Mouse (Mus musculus): ENCODE measurements around the gene Rab11fip3. TPM values are rescaled to one million over a fixed set of nuclear protein-coding genes. Genes with fewer than 3 reads are reported as not detected.
"Not testable (repeated sequence)": the region's sequence is repeated elsewhere in the genome, so short reads cannot be mapped to it uniquely, and the experiment has no call there.

The Rab11fip3 gene
- total RNA-seq (2022), result 10 to 100 TPM; 89.1 to 97.8 (median 95.8) TPM

DNA sequence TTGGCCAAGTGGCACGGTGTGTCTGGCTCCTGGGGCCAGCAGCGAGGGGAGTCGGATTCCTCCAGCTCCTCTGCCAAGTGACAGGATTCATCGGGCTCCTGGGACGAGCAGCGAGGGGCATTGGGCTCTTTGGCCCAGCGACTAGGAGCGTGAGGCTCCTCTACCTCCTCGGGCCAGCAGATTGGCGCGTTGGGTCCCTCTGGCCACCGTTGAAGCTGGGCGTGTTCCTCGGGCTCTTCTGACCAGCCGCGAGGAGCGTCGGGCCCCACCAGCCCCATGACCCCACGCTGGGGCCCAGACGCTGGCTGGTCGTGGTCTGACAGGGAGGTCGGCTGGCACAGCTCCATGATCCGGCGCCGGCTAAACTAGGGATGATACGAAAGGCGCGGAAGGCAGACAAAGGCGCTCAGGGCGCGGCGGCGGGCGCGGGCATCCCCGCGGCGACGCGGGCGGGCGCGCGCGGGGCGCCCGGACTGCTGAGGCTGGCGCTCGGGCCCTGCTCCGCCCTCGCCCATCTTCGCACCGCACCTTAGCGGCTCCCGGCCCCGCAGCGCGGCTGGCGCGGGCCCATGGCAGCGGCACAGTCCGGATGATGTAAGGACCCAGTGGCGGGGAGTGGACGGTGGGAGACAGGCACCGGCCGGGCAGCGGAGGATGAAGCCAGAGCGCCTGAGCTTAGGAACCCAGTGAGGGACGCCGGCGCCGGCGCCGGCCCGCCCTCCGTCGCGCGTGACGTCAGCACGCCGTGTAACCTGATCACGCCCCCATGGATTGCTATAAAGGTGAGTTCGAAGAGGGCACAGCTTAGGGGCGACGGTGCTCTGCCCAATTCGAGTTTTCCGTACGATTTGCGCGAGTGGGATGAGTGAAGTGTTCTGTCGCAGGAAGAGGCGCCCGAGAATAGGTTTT is at the start of gene Rab11fip3:
TSS of gene Rab11fip3 (minus strand) at position 725 of the 909 bp plus-strand sequence.
- DNase-seq (ENCODE audit: low spot score in 2 of 2), result peak; percentile 57 to 76

DNA sequence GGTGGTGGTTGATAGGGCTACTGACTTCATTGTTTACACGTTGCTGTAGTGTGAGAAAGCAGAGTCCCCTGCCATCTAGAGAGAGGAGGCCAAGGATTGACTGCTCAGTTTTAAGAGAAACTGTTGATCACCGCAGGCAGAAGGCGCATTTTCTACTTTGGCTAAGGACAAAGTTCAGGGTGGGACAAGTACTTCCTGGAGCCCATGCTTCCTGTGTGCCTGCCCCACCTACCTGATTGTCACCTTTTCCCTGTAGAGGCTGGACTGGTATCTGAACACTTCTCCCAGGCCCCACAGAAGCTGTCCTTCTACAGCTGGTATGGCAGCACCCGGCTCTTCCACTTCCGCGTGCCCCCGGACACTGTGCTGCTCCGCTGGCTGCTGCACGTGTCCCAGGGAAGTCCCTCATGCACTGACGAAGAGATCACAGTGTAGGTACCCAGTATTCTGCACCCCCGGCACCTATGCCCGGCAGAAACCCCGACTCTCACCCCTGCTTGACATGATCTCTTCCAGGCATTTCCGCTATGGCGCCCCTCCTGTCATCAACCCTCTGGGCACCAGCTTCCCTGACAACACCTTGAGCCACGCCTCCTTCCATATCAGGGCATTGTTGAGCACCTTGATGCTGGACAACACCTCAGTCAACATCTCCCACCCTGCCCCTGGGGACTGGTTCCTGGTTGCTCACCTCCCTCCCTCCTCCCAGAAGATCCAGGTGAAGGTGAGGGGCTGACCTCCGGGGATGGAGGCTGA is 47.3 kb upstream of the Rab11fip3 start:
- no peak for DNase-seq (ENCODE audit: low spot score in 2 of 2)

DNA sequence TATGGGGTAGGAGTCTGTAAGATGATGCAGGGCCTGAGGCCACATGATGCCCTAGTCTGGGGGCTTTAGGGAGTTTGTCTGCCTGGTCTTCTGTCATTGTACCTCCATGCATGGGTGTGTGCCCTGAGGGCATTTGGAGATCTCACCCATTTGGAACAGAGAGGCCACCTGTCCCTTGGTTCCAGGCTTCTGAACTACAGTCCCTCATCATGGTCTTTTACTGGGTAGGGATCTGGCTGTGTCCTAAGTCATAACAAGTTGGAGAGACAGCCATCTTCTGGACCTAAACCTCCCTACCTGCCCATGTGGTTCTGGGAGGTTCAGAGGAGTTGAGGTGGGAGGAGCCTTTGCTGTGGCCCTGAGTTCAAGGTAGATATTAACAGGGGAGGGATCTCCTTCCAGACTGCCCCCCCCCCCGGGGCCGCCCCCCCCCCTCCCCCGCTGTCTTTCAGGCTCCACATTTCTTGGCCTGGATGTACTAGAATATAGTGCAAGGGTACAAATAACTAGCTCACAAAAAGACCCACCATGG is 46.7 kb upstream of the Rab11fip3 start:
- no peak for DNase-seq (ENCODE audit: low spot score in 2 of 2)

DNA sequence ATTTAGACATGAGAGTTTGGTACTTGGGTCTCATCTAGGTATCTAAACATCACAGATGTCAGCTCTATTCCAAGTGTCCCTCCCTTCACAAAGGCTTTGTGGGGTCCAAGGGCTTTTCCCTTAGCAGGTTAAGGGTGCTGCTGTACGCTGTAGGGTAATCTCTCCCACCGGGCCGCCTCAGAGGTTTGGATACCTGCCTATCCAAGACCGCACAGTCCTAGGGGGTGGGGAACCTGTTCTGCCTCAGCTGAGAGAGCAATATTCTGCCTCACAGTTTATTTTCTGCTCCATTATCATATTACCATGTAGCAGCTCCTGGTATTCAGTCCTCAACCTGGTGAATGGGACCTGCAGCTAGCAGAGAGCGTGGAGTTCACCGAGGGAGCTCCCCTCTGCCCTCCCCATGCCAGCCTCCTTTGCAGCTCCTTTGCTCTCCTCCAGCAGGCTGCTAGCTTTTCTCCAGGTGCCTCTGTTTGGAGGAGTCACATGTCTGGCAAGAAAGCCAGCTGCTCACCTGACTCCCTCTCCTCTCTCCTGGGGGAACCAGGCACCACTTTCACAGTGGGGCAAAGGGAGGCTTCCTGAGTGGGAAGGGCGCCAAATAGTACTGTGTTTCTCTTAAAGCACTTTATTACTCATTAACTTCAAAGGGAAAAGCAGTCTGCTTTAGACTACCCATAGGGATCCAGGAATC is 46.0 kb upstream of the Rab11fip3 start:
- no peak for DNase-seq (ENCODE audit: low spot score in 2 of 2)

- DNase-seq (ENCODE audit: low spot score in 2 of 2), result not testable (repeated sequence)
These were observed 45.1 kb upstream of the Rab11fip3 start for GRCm38 (mm10) chr17:26114461-26114860.

DNA sequence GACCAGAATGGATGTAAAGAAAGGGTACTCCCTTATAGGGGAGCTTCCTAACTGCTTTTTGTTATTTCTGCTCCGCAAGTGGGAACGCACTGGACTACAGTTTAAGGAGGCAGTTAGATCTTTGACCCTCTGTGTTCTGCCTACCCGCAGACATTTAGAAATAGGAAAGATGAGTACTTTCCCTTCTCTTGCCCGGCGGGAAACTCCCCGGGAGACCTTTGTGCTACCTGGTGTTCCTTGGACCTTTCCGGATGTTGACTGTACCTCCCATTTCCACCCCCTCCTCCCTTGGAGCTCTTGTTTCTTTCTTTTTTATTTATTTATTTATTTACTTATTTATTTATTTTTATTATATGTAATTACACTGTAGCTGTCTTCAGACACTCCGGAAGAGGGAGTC is 44.7 kb upstream of the Rab11fip3 start:
- DNase-seq (ENCODE audit: low spot score in 2 of 2), result no peak

DNA sequence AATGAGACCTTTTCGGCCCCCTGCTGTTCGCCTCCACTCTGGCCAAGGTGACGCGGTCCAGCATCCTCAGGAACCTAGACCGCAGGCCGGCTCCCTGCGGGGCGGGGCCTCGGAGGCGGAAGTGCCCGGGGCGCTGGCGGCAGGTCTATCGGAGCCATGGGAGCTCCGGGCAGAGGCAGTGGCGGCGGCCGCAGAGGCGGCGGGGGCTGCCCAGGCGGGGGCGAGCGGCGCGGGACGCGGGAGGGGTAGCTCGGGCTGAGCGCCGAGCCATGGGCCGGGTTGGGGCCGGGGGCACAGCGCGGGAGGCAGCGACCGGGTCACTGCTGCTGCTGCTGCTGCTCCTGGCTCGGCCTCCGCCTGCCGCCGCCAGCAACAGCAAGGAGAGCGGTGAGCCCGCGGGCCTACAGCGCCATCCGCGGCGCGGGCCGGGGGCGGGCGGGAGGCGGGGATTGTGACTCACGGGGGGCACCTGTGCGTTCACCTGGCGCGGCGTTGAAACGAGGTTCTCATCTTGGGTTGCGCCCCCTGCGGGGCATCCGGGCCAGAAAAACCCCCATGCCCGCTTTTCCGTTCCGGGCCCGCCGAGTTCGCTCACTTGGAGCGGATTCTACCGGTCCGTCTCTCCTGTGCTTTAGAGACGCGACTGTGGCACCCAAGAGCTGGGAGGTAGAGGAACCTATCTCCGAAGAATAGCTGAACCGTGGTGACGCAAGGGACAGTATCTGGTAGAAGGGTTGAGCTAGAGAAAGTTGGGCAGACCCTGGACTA is 44.0 kb upstream of the Rab11fip3 start, which contains the start of gene Tmem8:
TSS of gene Tmem8 (plus strand) at position 119 of the 768 bp plus-strand sequence.
- DNase-seq (ENCODE audit: low spot score in 2 of 2), result peak; percentile 61 to 66

GRCm38 (mm10) chr17:26112751-26113150 is 43.4 kb upstream of the Rab11fip3 start:
- DNase-seq (ENCODE audit: low spot score in 2 of 2), result no peak

GRCm38 (mm10) chr17:26111722-26112121 is 42.4 kb upstream of the Rab11fip3 start:
- DNase-seq (ENCODE audit: low spot score in 2 of 2), result no peak

DNA sequence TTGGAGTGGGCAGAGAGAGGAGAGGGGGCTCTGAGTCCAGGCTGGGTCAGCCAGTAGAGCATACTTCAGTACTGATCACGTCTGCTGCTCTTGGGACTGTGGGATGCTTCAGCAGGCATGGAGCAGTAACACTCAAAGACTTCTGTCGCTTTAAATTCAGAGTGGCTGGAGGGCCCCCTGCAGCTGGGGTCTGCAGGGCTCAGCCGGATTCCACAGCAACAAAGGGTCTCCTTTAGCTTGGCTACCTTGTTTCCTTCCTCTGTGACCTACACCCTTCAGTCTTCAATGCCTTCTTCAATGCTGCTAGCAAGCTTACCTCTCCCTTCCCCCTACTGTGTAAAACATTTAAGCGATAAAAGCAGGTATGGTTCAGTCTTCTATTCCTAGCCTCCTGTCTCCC is 41.7 kb upstream of the Rab11fip3 start:
- no peak for DNase-seq (ENCODE audit: low spot score in 2 of 2)

GRCm38 (mm10) chr17:26110156-26110555 is 40.8 kb upstream of the Rab11fip3 start:
- DNase-seq (ENCODE audit: low spot score in 2 of 2), result no peak

GRCm38 (mm10) chr17:26105619-26106018 is 36.3 kb upstream of the Rab11fip3 start:
- DNase-seq (ENCODE audit: low spot score in 2 of 2), result no peak

DNA sequence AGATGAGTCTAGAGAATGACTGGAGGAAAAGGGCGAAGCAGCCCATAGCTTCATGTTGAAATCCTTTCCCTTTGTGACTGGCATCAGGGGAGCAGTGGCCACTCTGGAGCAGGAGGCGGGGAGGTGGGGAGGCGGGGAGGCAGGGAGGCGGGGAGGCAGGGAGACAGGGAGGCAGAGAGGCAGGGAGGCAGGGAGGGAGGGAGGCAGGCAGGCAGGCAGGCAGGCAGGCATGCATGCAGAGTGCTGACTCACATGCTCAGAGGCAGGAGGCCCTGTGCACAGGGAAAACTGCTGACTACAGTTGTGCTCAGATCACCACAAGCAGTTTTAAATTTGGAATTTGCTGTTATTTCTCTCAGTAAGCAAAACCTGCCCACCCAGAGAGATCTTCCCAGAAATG is 32.1 kb upstream of the Rab11fip3 start:
- DNase-seq (ENCODE audit: low spot score in 2 of 2), result no peak

DNA sequence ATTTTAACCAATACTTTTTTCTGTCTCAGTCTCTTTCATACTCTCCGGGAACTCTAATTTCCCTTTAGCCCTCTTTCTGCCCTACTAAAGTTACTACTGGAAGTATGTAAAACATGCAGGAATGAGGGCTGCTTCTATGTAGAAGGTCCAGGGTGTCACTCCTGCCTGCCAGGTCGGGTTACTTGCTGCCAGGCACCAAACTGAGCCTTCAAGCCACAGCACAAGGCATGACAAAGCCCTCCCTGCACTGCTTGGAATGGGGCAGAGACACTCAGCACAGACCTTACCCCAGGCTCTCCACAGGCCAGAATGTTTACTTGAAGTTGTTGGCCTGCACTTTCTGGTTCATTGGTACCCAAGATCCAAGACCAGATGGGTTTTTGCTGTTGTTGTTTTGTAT is 30.8 kb upstream of the Rab11fip3 start:
- DNase-seq (ENCODE audit: low spot score in 2 of 2), result no peak

- not testable (repeated sequence) for DNase-seq (ENCODE audit: low spot score in 2 of 2)
These were observed 30.0 kb upstream of the Rab11fip3 start for GRCm38 (mm10) chr17:26099316-26099715.

GRCm38 (mm10) chr17:26098461-26098860 is 29.1 kb upstream of the Rab11fip3 start:
- no peak for DNase-seq (ENCODE audit: low spot score in 2 of 2)

GRCm38 (mm10) chr17:26095121-26095740 is 25.9 kb upstream of the Rab11fip3 start, which contains the start of gene Nme4:
Gene Nme4 (minus strand): TSS chr17:26095602.
- DNase-seq (ENCODE audit: low spot score in 2 of 2), result peak; percentile 43 to 46

- DNase-seq (ENCODE audit: low spot score in 2 of 2), result no peak
These were observed 25.3 kb upstream of the Rab11fip3 start for GRCm38 (mm10) chr17:26094531-26095110.

DNA sequence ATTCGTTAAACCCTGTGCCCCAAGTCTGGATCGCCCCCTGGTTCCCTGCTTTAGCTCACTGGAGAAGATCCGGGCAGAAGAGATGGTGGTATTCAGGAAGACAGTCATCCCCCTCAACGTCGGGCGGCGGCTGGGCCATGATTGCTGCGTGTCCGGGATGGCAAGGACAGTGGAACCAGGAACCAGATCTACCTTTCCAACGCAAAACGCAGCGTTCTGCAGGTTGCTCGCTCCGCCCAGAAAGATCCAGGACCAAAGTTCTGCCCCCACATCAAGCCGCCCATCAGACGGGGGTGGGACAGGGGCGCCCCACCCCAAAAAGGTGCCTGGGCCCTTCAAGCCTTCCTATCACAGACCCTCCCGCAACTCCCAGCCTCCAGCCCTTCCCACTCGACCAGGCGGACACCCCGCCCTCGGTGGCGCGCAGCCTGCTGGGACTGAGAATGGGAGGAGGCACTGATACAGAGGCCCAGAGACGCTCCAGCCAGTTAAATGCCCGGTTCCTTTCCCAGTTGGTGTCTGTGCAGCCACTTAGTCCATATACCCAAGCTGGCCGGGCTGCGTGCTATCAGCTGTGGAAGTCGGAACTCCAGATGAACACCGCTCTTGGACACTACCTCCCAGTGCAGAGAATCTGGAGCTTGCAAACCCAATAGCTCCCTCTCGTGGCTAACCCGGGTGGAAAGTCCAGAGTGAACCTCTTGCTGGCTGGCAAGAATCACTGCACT is 20.7 kb upstream of the Rab11fip3 start, which contains the start of gene Decr2:
TSS of gene Decr2 (minus strand) at position 433 of the 728 bp plus-strand sequence.
- DNase-seq (ENCODE audit: low spot score in 2 of 2), result peak; percentile 77 to 84

All from left cerebral cortex, adult 8-10 months (tissue).